Mouse (Mus musculus) liver, embryonic 14.5 days (tissue): ENCODE data around the gene Reep3. TPM values are rescaled to one million over a fixed set of nuclear protein-coding genes. Genes with fewer than 3 reads are reported as not detected.

Experiments
- ATAC-seq: fragments of 200-750 bp; cut with Nextera tagmentation; 2 replicates; pipeline ENCODE4 v1.8.0; 2017; ENCODE audit warnings: moderate number of reproducible peaks, mild to moderate bottlenecking, moderate library complexity; ENCODE audit not compliant: insufficient read depth
- DNase-seq, 3 experiments: peaks; one replicate each; pipeline ENCODE4 v3.0.0-alpha.2; 2012 to 2013; ENCODE audit warnings: low read depth in 3 of 3, low spot score in 3 of 3
- H3K27ac ChIP-seq: fragments of 300-500 bp; sonication (generic); 2 replicates; pipeline ENCODE4 v1.5.1; 2014; ENCODE audit warnings: moderate library complexity, mild to moderate bottlenecking, control low read depth, inconsistent platforms
- H3K27me3 ChIP-seq: fragments of 300-500 bp; sonication (generic); 2 replicates; pipeline ENCODE4 v1.6.1; 2014; ENCODE audit warnings: mild to moderate bottlenecking, low read length, moderate library complexity; ENCODE audit not compliant: control insufficient read depth, insufficient read depth
- H3K36me3 ChIP-seq: fragments of 300-500 bp; sonication (generic); replicated peaks from 2 replicates; pipeline ENCODE4 v1.6.1; 2014; ENCODE audit warnings: low read depth; ENCODE audit not compliant: control insufficient read depth, insufficient read depth
- H3K4me1 ChIP-seq, 2 experiments: fragments of 200-500 bp in 1 of 2; fragments of 300-500 bp in 1 of 2; sonication (generic) in 1 of 2; replicated peaks; 2 replicates each; pipeline ENCODE4 v1.6.1; 2012 to 2014; ENCODE audit warnings: antibody characterized with exemption in 1 of 2, inconsistent platforms in 1 of 2, low read length in 1 of 2; ENCODE audit not compliant: control insufficient read depth in 2 of 2, insufficient read depth in 2 of 2
- H3K4me2 ChIP-seq: fragments of 300-500 bp; sonication (generic); 2 replicates; pipeline ENCODE4 v1.6.1; 2014; ENCODE audit warnings: low read depth, mild to moderate bottlenecking, control low read depth, moderate library complexity
- H3K4me3 ChIP-seq, 2 experiments: fragments of 200-500 bp in 1 of 2; fragments of 300-500 bp in 1 of 2; sonication (generic) in 1 of 2; 2 replicates each; pipeline ENCODE4 v1.5.1; 2012 to 2014; ENCODE audit warnings: low read depth in 2 of 2, low read length in 2 of 2, mild to moderate bottlenecking in 2 of 2, control low read depth in 1 of 2, inconsistent platforms in 1 of 2, moderate library complexity in 1 of 2; ENCODE audit not compliant: insufficient read depth in 1 of 2
- H3K9ac ChIP-seq: fragments of 300-500 bp; sonication (generic); replicated peaks from 2 replicates; pipeline ENCODE4 v1.6.1; 2014; ENCODE audit warnings: mild to moderate bottlenecking, control low read depth, moderate library complexity
- H3K9me3 ChIP-seq: fragments of 300-500 bp; sonication (generic); 2 replicates; pipeline ENCODE4 v1.6.1; 2016; ENCODE audit warnings: low read length, mixed read lengths; ENCODE audit not compliant: control insufficient read depth
- CTCF ChIP-seq: IDR thresholded peaks from 2 replicates; pipeline ENCODE4 v1.5.1; 2016; ENCODE audit warnings: antibody characterized with exemption, low read depth, control low read depth
- EP300 ChIP-seq: IDR thresholded peaks from 2 replicates; pipeline ENCODE4 v1.6.1; 2016; ENCODE audit warnings: antibody characterized with exemption, low read depth
- WGBS: fragments of 180-500 bp; shearing (Covaris S2); extraction: QIAGEN DNeasy Blood & Tissue Kit; methylation state at CpG from one replicate; pipeline ENCODE4 v1.1.7; 2014; ENCODE audit not compliant: insufficient replicate concordance; 5-methylcytosine and 5-hydroxymethylcytosine counted together
- polyA plus RNA-seq, 2 experiments: library from polyadenylated mRNA; depleted of rRNA in 1 of 2; stranded (reverse) in 1 of 2; unstranded in 1 of 2; fragments of >200 nt; fragmentation: Nextera tagmentation in 1 of 2; extraction: Ambion mirVana in 1 of 2; gene quantifications; 2 replicates each; pipeline versions ENCODE4 v1.2.1 to v1.2.3; 2012 to 2014

The Reep3 gene
- polyA plus RNA-seq, 2 experiments, result 3.9 to 5.1 TPM

GRCm38 (mm10) chr10:67111799-67112177 lies 15.0 kb upstream of the Reep3 start:
- no peak for TF ChIP-seq CTCF
- no peak for TF ChIP-seq EP300
- H3K4me1 ChIP-seq, result peaks cover 0 to 29% of the 10 kb centered on the region in 2 experiments; a peak in 2 of 4 replicates
- DNase-seq, result no peak

GRCm38 (mm10) chr10:67111044-67111798 lies 14.5 kb upstream of the Reep3 start:
- H3K4me3 ChIP-seq, result no peak overlapping the region
- no peaks in the 10 kb centered on the region for H3K9me3 ChIP-seq
- ATAC-seq, result no peak
- 72% methylated on average over 14 of the region's 14 CpGs for WGBS
- peaks cover 0 to 33% of the 10 kb centered on the region in 2 experiments; a peak in 3 of 4 replicates for H3K4me1 ChIP-seq
- no peak overlapping the region for H3K4me2 ChIP-seq
- no peak overlapping the region for H3K9ac ChIP-seq
- DNase-seq, result no peak
- H3K36me3 ChIP-seq, result no peaks in the 10 kb centered on the region
- no peak overlapping the region for H3K27ac ChIP-seq
- H3K27me3 ChIP-seq, result no peaks in the 10 kb centered on the region
- no peak for TF ChIP-seq CTCF

More at GRCm38 (mm10) chr10:67111799-67112177, 15.0 kb upstream of the Reep3 start:
- 39% methylated on average over 5 of the region's 5 CpGs for WGBS
- H3K36me3 ChIP-seq, result no peaks in the 10 kb centered on the region
- H3K27me3 ChIP-seq, result no peaks in the 10 kb centered on the region
- no peaks in the 10 kb centered on the region for H3K9me3 ChIP-seq
- no peak overlapping the region for H3K4me2 ChIP-seq
- no peak overlapping the region for H3K4me3 ChIP-seq
- ATAC-seq, result no peak
- H3K27ac ChIP-seq, result no peak overlapping the region
- no peak overlapping the region for H3K9ac ChIP-seq

DNA sequence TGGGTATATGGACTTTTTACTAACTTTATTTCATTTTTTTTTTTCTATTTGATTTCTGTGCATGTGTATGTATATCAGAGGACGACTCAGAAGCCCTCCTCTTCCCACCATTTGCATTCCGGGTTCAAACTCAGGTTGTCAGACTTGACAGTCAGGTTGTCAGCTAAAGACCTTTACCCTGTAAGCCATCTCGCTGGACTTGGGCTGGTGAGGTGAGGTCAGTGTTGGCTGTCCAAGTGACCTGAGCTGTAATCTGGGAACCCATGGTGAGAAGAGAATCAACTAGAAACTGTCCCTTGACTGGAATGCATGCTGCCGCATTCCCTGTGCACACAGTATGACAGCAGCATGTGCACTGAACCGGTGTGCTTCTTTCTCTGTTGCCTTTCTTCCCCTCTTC lies 12.9 kb upstream of the Reep3 start:
- Histone ChIP-seq H3K4me3 (no peak overlapping the region), H3K27me3 (no peaks in the 10 kb centered on the region), H3K9me3 (no peaks in the 10 kb centered on the region), H3K4me1 (peaks cover 3 to 39% of the 10 kb centered on the region in 2 experiments), H3K36me3 (no peaks in the 10 kb centered on the region), H3K9ac (no peak overlapping the region), H3K4me2 (no peak overlapping the region), H3K27ac (no peak overlapping the region)
- DNase-seq, result no peak
- WGBS, result 65% methylated on average over 5 of the region's 5 CpGs
- no peak for TF ChIP-seq CTCF
- TF ChIP-seq EP300, result no peak
- ATAC-seq, result no peak

DNA sequence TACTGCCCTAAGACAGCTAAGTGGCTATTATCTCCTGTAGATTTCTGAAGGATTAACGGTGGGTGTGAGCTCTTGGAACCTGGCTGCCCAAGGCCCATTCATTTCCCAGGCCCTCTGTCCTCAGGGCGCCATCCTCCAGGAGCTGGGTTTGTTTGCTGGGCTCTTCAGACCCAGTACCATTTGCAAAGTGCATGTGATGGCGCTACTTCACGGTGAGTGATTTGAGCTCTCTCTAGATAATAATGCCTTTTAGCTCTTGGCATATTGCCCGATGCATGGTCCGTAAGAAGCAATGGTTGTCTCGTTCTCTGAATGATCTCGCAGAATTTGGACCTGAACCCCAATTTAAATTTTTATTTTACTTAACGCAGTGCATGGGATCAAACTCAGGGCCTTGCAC lies 11.4 kb upstream of the Reep3 start:
- H3K4me3 ChIP-seq, result no peak overlapping the region
- DNase-seq, result no peak
- H3K4me1 ChIP-seq, result peaks cover 5 to 49% of the 10 kb centered on the region in 2 experiments

GRCm38 (mm10) chr10:67107017-67107761 lies 10.4 kb upstream of the Reep3 start:
- no peak overlapping the region for H3K4me3 ChIP-seq
- DNase-seq (no peak), ATAC-seq (no peak)
- WGBS, result 65% methylated on average over 9 of the region's 9 CpGs
- H3K4me2 ChIP-seq, result 0 out of 2 replicates have a peak overlapping the region, but pooled peaks have one; percentile 3
- TF ChIP-seq CTCF, result no peak
- TF ChIP-seq EP300, result no peak
- H3K27ac ChIP-seq, result no peak overlapping the region
- no peak overlapping the region for H3K9ac ChIP-seq
- H3K4me1 ChIP-seq, result peaks cover 5 to 49% of the 10 kb centered on the region in 2 experiments
- H3K27me3 ChIP-seq, result no peaks in the 10 kb centered on the region
- H3K9me3 ChIP-seq, result no peaks in the 10 kb centered on the region
- H3K36me3 ChIP-seq, result no peaks in the 10 kb centered on the region

More for the DNA sequence above, 11.4 kb upstream of the Reep3 start:
- Histone ChIP-seq H3K9ac (no peak overlapping the region), H3K9me3 (no peaks in the 10 kb centered on the region), H3K27me3 (no peaks in the 10 kb centered on the region), H3K27ac (no peak overlapping the region), H3K4me2 (peak overlapping the region; percentile 11; the same call in 1 of the 2 replicates), H3K36me3 (no peaks in the 10 kb centered on the region)
- no peak for TF ChIP-seq CTCF
- TF ChIP-seq EP300, result no peak
- WGBS, result 76% methylated on average over 9 of the region's 9 CpGs
- no peak for ATAC-seq
